Mouse (Mus musculus) midbrain, embryonic 14.5 days (tissue): ENCODE measurements around the gene Otulin. TPM values are rescaled to one million over a fixed set of nuclear protein-coding genes. Genes with fewer than 3 reads are reported as not detected.

Experiments
- ATAC-seq: fragments of 200-750 bp; cut with Nextera tagmentation; 2 replicates; pipeline ENCODE4 v1.8.0; 2017; ENCODE audit warnings: moderate number of reproducible peaks, moderate library complexity; ENCODE audit not compliant: low FRiP score, low TSS enrichment
- DNase-seq: peaks from one replicate; pipeline ENCODE4 v3.0.0-alpha.2; 2015
- H3K27ac ChIP-seq: fragments of 300-500 bp; sonication (generic); replicated peaks from 2 replicates; pipeline ENCODE4 v1.5.1; 2014; ENCODE audit warnings: mild to moderate bottlenecking, low read depth, low read length, moderate library complexity
- H3K27me3 ChIP-seq: fragments of 300-500 bp; sonication (generic); 2 replicates; pipeline ENCODE4 v1.6.1; 2014; ENCODE audit warnings: low read length, control low read depth, mixed read lengths; ENCODE audit not compliant: control insufficient read depth, insufficient read depth
- H3K36me3 ChIP-seq: fragments of 300-500 bp; sonication (generic); 2 replicates; pipeline ENCODE4 v1.6.1; 2014; ENCODE audit warnings: low read length, control low read depth; ENCODE audit not compliant: control insufficient read depth, insufficient read depth
- H3K4me1 ChIP-seq: fragments of 300-500 bp; sonication (generic); 2 replicates; pipeline ENCODE4 v1.6.1; 2014; ENCODE audit warnings: mild to moderate bottlenecking, antibody characterized with exemption, low read length, control low read depth; ENCODE audit not compliant: control insufficient read depth, insufficient read depth
- H3K4me2 ChIP-seq: fragments of 300-500 bp; sonication (generic); 2 replicates; pipeline ENCODE4 v1.6.1; 2014; ENCODE audit warnings: mild to moderate bottlenecking, low read length, moderate library complexity
- H3K4me3 ChIP-seq: fragments of 300-500 bp; sonication (generic); replicated peaks from 2 replicates; pipeline ENCODE4 v1.5.1; 2014; ENCODE audit warnings: low read depth, low read length
- H3K9ac ChIP-seq: fragments of 300-500 bp; sonication (generic); replicated peaks from 2 replicates; pipeline ENCODE4 v1.6.1; 2014; ENCODE audit warnings: mild to moderate bottlenecking, low read length, moderate library complexity
- H3K9me3 ChIP-seq: fragments of 300-500 bp; sonication (generic); 2 replicates; pipeline ENCODE4 v1.6.1; 2016; ENCODE audit warnings: low read length, control low read depth, mixed read lengths; ENCODE audit not compliant: control insufficient read depth
- WGBS: fragments of 180-500 bp; shearing (Covaris S2); extraction: QIAGEN DNeasy Blood & Tissue Kit; methylation state at CpG from one replicate; pipeline ENCODE4 v1.1.7; 2014; 5-methylcytosine and 5-hydroxymethylcytosine counted together
- polyA plus RNA-seq: library from polyadenylated mRNA; unstranded; fragments of >200 nt; fragmentation: Nextera tagmentation; extraction: Ambion mirVana; gene quantifications from 2 replicates; pipeline ENCODE4 v1.2.1, GENCODE M21; 2014

Otulin gene
- polyA plus RNA-seq, 1 experiment from 2014 or later = 29.7 TPM

DNA sequence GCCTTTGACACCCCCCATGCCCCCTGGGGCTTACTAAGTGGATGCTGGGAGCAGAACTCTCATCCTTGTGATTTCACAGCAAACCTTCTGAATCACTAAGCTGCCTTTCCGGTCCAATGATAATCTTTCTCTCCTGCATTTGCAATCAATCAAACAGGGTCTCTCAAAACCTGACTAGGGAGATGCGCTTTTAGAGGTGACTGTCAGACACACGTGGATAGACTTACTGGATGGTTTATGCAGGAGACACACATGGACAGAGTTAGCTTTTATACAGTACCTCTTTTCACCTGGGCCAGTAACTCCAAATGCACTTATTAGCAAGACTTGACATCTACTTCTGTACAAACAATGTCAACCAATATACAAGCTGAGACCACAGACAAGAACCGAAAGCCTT, 33.0 kb downstream of the Otulin start:
- DNase-seq (no peak), ATAC-seq (no peak)
- no peak overlapping the region for H3K4me3 ChIP-seq
- no peaks in the 10 kb centered on the region for H3K9me3 ChIP-seq
- no peaks in the 10 kb centered on the region for H3K27me3 ChIP-seq
- WGBS = 84% methylated on average over 4 of the region's 4 CpGs
- H3K4me1 ChIP-seq = peaks cover 5% of the 10 kb centered on the region; the same call in 1 of the 2 replicates
- no peak overlapping the region for H3K9ac ChIP-seq
- H3K27ac ChIP-seq = no peak overlapping the region
- no peak overlapping the region for H3K4me2 ChIP-seq
- H3K36me3 ChIP-seq = peaks cover 37% of the 10 kb centered on the region

- Histone ChIP-seq H3K36me3 (peaks cover 46% of the 10 kb centered on the region), H3K9ac (no peak overlapping the region), H3K4me2 (no peak overlapping the region), H3K4me3 (no peak overlapping the region), H3K27ac (no peak overlapping the region), H3K4me1 (peaks cover 5% of the 10 kb centered on the region; the same call in 1 of the 2 replicates), H3K27me3 (no peaks in the 10 kb centered on the region), H3K9me3 (no peaks in the 10 kb centered on the region)
- DNase-seq (no peak), ATAC-seq (no peak)
- WGBS = 86% methylated on average over 3 of the region's 3 CpGs
These were observed 33.9 kb downstream of the Otulin start for GRCm38 (mm10) chr15:27596463-27597140.

DNA sequence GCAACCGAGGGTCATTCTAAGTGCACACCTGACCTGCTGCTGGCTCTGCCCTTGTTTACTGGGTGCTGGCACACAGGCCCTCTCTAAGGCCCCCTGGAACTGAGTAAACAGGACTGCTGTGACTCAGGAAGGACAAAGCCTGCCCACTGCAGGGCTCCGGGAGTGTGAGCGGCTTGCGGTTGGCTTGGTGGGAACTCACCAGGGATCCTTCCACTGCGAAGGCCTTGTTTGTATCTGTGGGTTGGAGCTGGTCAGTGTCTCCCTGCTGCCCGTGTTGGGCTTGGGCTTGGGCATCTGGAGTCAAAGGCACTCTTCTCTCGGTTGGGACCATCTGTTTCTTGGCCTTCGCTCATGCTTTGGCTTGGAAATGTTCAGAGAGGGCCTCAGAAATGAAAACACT, 34.9 kb downstream of the Otulin start:
- H3K4me1 ChIP-seq = peaks cover 5% of the 10 kb centered on the region; the same call in 1 of the 2 replicates
- DNase-seq (no peak), ATAC-seq (no peak)
- peaks cover 56% of the 10 kb centered on the region for H3K36me3 ChIP-seq
- H3K4me2 ChIP-seq = no peak overlapping the region
- H3K9me3 ChIP-seq = no peaks in the 10 kb centered on the region
- H3K27me3 ChIP-seq = no peaks in the 10 kb centered on the region
- no peak overlapping the region for H3K27ac ChIP-seq
- H3K9ac ChIP-seq = no peak overlapping the region
- no peak overlapping the region for H3K4me3 ChIP-seq
- 52% methylated on average over 8 of the region's 8 CpGs for WGBS

GRCm38 (mm10) chr15:27594973-27595372, 35.5 kb downstream of the Otulin start:
- Histone ChIP-seq H3K27ac (peak overlapping the region; percentile 32; the same call in 1 of the 2 replicates), H3K27me3 (no peaks in the 10 kb centered on the region), H3K4me1 (peaks cover 5% of the 10 kb centered on the region; the same call in 1 of the 2 replicates), H3K36me3 (peaks cover 61% of the 10 kb centered on the region), H3K9me3 (no peaks in the 10 kb centered on the region), H3K9ac (no peak overlapping the region), H3K4me2 (no peak overlapping the region), H3K4me3 (no peak overlapping the region)
- WGBS = 30% methylated on average over 4 of the region's 4 CpGs
- ATAC-seq (no peak), DNase-seq (no peak)

DNA sequence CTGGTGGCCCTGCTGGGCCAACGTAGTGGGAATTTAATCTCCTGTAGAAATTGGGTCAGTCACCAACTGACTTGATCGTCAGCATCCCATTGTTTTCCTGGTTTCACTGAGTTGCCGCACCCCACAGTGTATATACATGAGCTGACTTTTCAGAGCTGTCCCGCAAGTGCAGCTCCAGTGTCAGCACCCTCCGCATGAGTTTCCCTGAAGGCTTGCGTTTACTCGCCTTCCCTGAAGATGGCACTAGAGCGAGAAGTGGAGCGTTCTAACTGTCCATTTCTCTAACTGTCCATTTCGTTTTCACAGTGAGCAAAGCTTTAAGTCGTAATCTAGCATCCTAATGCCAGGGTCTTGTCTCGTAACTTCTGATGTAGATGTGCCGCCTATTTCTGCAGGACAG, 36.8 kb downstream of the Otulin start:
- DNase-seq = no peak
- no peak overlapping the region for H3K9ac ChIP-seq
- H3K27ac ChIP-seq = no peak overlapping the region
- no peak for ATAC-seq
- peaks cover 55% of the 10 kb centered on the region for H3K36me3 ChIP-seq
- peaks cover 5% of the 10 kb centered on the region; the same call in 1 of the 2 replicates for H3K4me1 ChIP-seq
- H3K27me3 ChIP-seq = no peaks in the 10 kb centered on the region
- H3K4me2 ChIP-seq = no peak overlapping the region
- H3K9me3 ChIP-seq = no peaks in the 10 kb centered on the region
- no peak overlapping the region for H3K4me3 ChIP-seq
- WGBS = 76% methylated on average over 13 of the region's 13 CpGs

GRCm38 (mm10) chr15:27592620-27593320, 37.7 kb downstream of the Otulin start:
- Histone ChIP-seq H3K9me3 (no peaks in the 10 kb centered on the region), H3K4me1 (peaks cover 5% of the 10 kb centered on the region; the same call in 1 of the 2 replicates), H3K27ac (no peak overlapping the region), H3K4me3 (no peak overlapping the region), H3K4me2 (no peak overlapping the region), H3K27me3 (no peaks in the 10 kb centered on the region), H3K9ac (no peak overlapping the region), H3K36me3 (peaks cover 53% of the 10 kb centered on the region)
- 91% methylated on average over 19 of the region's 19 CpGs for WGBS
- DNase-seq (no peak), ATAC-seq (no peak)

DNA sequence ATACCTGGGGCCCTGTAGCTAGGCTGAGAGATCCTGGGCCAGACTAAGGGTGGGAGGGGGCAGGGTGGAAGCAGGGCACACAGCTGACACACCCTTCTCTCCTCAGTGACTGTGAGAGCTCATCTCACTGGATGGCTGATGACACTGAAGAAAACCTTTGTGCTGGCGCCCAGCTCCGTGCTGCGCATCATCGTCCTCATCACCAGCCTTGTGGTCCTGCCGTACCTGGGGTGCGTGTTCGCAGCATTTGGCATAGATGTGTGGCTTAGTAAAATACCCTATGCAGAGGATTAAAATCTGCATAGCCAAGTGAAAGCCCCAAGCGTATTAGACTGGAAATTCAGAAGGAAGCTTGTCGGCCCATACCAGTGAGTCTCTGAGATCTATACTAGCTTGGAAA, 39.7 kb downstream of the Otulin start:
- Histone ChIP-seq H3K27me3 (no peaks in the 10 kb centered on the region), H3K4me3 (no peak overlapping the region), H3K36me3 (peaks cover 43% of the 10 kb centered on the region), H3K9ac (no peak overlapping the region), H3K9me3 (no peaks in the 10 kb centered on the region), H3K4me1 (peaks cover 5% of the 10 kb centered on the region; the same call in 1 of the 2 replicates), H3K27ac (no peak overlapping the region), H3K4me2 (no peak overlapping the region)
- no peak for DNase-seq
- 93% methylated on average over 9 of the region's 9 CpGs for WGBS
- no peak for ATAC-seq

- WGBS = 65% methylated on average over 14 of the region's 14 CpGs
- Histone ChIP-seq H3K9ac (no peak overlapping the region), H3K4me3 (no peak overlapping the region), H3K4me1 (no peaks in the 10 kb centered on the region), H3K4me2 (no peak overlapping the region), H3K27me3 (no peaks in the 10 kb centered on the region), H3K27ac (no peak overlapping the region), H3K9me3 (no peaks in the 10 kb centered on the region), H3K36me3 (peaks cover 29% of the 10 kb centered on the region)
- ATAC-seq = no peak
- no peak for DNase-seq
These were observed 42.2 kb downstream of the Otulin start for GRCm38 (mm10) chr15:27588087-27588826.
